Mouse (Mus musculus): ENCODE data around the gene Gipc3. TPM values are rescaled to one million over a fixed set of nuclear protein-coding genes. Genes with fewer than 3 reads are reported as not detected.

The Gipc3 gene
- polyA plus RNA-seq, 1 experiment from 2014 or later: 0.06 TPM

- Histone ChIP-seq H3K36me3 (ENCODE audit: control insufficient read depth, insufficient read depth, low read length) (no peaks in the 10 kb centered on the region), H3K9ac (ENCODE audit: low read length) (peak overlapping the region; percentile 18; the same call in 1 of the 2 replicates), H3K4me2 (replicated peaks; ENCODE audit: low read depth) (peak overlapping the region; percentile 98; the same call in 1 of the 2 replicates), H3K4me3 (ENCODE audit: low read depth, low read length) (no peak overlapping the region), H3K9me3 (ENCODE audit: control insufficient read depth, low read length) (no peaks in the 10 kb centered on the region), H3K4me1 (replicated peaks; ENCODE audit: control insufficient read depth, insufficient read depth) (peaks cover 4% of the 10 kb centered on the region), H3K27me3 (ENCODE audit: control insufficient read depth, insufficient read depth, low read length) (no peaks in the 10 kb centered on the region), H3K27ac (replicated peaks) (peak overlapping the region; percentile 8; the same call in 1 of the 2 replicates)
- no peak for DNase-seq (ENCODE audit: low spot score)
- 60% methylated on average over 12 of the region's 12 CpGs for WGBS
- TF ChIP-seq CTCF (IDR thresholded peaks at IDR 0.05; ENCODE audit: low read depth): no peak
- no peak for TF ChIP-seq EP300 (optimal IDR thresholded peaks at IDR 0.05)
- no peak for ATAC-seq (ENCODE audit: low FRiP score, low TSS enrichment)
These were observed 13.4 kb upstream of the Gipc3 start for GRCm38 (mm10) chr10:81356352-81356990.

GRCm38 (mm10) chr10:81355533-81355932 is 12.5 kb upstream of the Gipc3 start:
- Histone ChIP-seq H3K4me1 (replicated peaks; ENCODE audit: control insufficient read depth, insufficient read depth) (peaks cover 4% of the 10 kb centered on the region), H3K27me3 (ENCODE audit: control insufficient read depth, insufficient read depth, low read length) (no peaks in the 10 kb centered on the region), H3K9ac (ENCODE audit: low read length) (no peak overlapping the region), H3K4me3 (ENCODE audit: low read depth, low read length) (no peak overlapping the region), H3K27ac (replicated peaks) (no peak overlapping the region), H3K4me2 (replicated peaks; ENCODE audit: low read depth) (no peak overlapping the region), H3K36me3 (ENCODE audit: control insufficient read depth, insufficient read depth, low read length) (no peaks in the 10 kb centered on the region), H3K9me3 (ENCODE audit: control insufficient read depth, low read length) (no peaks in the 10 kb centered on the region)
- DNase-seq (ENCODE audit: low spot score): no peak
- WGBS: 89% methylated on average over 4 of the region's 4 CpGs
- TF ChIP-seq EP300 (optimal IDR thresholded peaks at IDR 0.05): no peak
- no peak for TF ChIP-seq CTCF (IDR thresholded peaks at IDR 0.05; ENCODE audit: low read depth)
- ATAC-seq (ENCODE audit: low FRiP score, low TSS enrichment): no peak

DNA sequence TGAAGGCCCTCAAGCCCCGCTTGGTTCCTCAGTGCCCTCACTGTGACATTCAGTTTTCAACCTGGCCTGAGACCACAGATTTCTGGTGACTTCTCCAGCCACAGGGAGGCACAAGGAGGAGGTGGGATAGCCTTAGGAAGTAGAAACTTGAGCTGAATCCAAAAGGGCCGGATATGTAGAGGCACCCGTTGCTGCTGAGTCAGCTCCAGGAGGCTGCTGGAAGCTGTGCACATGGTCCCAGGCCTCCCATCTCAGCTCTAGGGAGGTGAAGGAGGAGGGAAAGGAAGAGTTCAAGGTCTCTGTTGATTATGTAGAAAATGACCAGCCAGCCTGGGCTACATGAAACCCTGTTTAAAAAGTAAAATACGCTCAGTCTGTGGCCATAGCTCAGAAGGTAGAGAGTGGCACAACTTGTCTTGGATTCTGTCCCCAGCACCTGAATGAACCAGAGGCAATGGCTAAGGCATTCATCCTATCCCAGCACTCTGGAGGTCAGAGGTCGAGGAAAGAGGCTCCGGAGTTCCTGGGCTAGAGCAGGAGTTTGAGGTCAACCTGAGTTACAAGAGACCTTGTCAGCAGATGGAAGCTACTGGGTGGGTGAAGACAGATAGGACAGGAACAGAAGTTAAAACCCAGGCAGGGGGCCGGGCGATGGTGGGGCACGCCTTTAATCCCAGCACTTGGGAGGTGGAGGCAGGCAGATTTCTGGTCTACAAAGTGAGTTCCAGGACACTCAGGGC is 11.8 kb upstream of the Gipc3 start:
- WGBS: 69% methylated on average over 9 of the region's 9 CpGs
- TF ChIP-seq CTCF (IDR thresholded peaks at IDR 0.05; ENCODE audit: low read depth) (no peak), EP300 (optimal IDR thresholded peaks at IDR 0.05) (no peak)
- no peak for ATAC-seq (ENCODE audit: low FRiP score, low TSS enrichment)

GRCm38 (mm10) chr10:81351678-81352291 is 8.7 kb upstream of the Gipc3 start:
- no peaks in the 10 kb centered on the region for H3K36me3 ChIP-seq (ENCODE audit: control insufficient read depth, insufficient read depth, low read length)
- H3K27ac ChIP-seq (replicated peaks): no peak overlapping the region

More for the DNA sequence above, 11.8 kb upstream of the Gipc3 start:
- H3K9ac ChIP-seq (ENCODE audit: low read length): no peak overlapping the region
- H3K4me3 ChIP-seq (ENCODE audit: low read depth, low read length): no peak overlapping the region
- no peaks in the 10 kb centered on the region for H3K36me3 ChIP-seq (ENCODE audit: control insufficient read depth, insufficient read depth, low read length)
- H3K4me1 ChIP-seq (replicated peaks; ENCODE audit: control insufficient read depth, insufficient read depth): peaks cover 4% of the 10 kb centered on the region
- no peak for DNase-seq (ENCODE audit: low spot score)
- no peak overlapping the region for H3K4me2 ChIP-seq (replicated peaks; ENCODE audit: low read depth)
- no peaks in the 10 kb centered on the region for H3K9me3 ChIP-seq (ENCODE audit: control insufficient read depth, low read length)
- H3K27ac ChIP-seq (replicated peaks): no peak overlapping the region
- no peaks in the 10 kb centered on the region for H3K27me3 ChIP-seq (ENCODE audit: control insufficient read depth, insufficient read depth, low read length)

GRCm38 (mm10) chr10:81350351-81351063 is 7.4 kb upstream of the Gipc3 start, which contains the start of gene Hmg20b:
Gene Hmg20b, minus strand, starts transcription at chr10:81350480.
- peak within 1 kb of the TSS; percentile 71 for H3K4me3 ChIP-seq (ENCODE audit: low read depth, low read length)
- peak; percentile 93 for ATAC-seq (ENCODE audit: low FRiP score, low TSS enrichment)
- peak within 1 kb of the TSS; percentile 90 for H3K4me2 ChIP-seq (replicated peaks; ENCODE audit: low read depth)
- H3K27me3 ChIP-seq (ENCODE audit: control insufficient read depth, insufficient read depth, low read length): no peaks in the 10 kb centered on the region
- WGBS: under 1% methylated on average over 49 of the region's 54 CpGs
- peak; percentile 99 for DNase-seq (ENCODE audit: low spot score)
- H3K9me3 ChIP-seq (ENCODE audit: control insufficient read depth, low read length): no peaks in the 10 kb centered on the region
- peaks cover 5% of the 10 kb centered on the region for H3K4me1 ChIP-seq (replicated peaks; ENCODE audit: control insufficient read depth, insufficient read depth)
- peak within 1 kb of the TSS; percentile 82 for H3K9ac ChIP-seq (ENCODE audit: low read length)
- TF ChIP-seq EP300 (optimal IDR thresholded peaks at IDR 0.05) (no peak), CTCF (IDR thresholded peaks at IDR 0.05; ENCODE audit: low read depth) (peak; percentile 91)
- H3K27ac ChIP-seq (replicated peaks): peak within 1 kb of the TSS; percentile 91
- no peaks in the 10 kb centered on the region for H3K36me3 ChIP-seq (ENCODE audit: control insufficient read depth, insufficient read depth, low read length)

More at GRCm38 (mm10) chr10:81351678-81352291, 8.7 kb upstream of the Gipc3 start:
- DNase-seq (ENCODE audit: low spot score) (peak; percentile 61), ATAC-seq (ENCODE audit: low FRiP score, low TSS enrichment) (no peak)
- Histone ChIP-seq H3K9ac (ENCODE audit: low read length) (no peak overlapping the region), H3K4me2 (replicated peaks; ENCODE audit: low read depth) (no peak overlapping the region), H3K27me3 (ENCODE audit: control insufficient read depth, insufficient read depth, low read length) (no peaks in the 10 kb centered on the region), H3K4me1 (replicated peaks; ENCODE audit: control insufficient read depth, insufficient read depth) (peaks cover 7% of the 10 kb centered on the region), H3K4me3 (ENCODE audit: low read depth, low read length) (no peak overlapping the region), H3K9me3 (ENCODE audit: control insufficient read depth, low read length) (no peaks in the 10 kb centered on the region)
- WGBS: 17% methylated on average over 9 of the region's 9 CpGs
- no peak for TF ChIP-seq EP300 (optimal IDR thresholded peaks at IDR 0.05)
- TF ChIP-seq CTCF (IDR thresholded peaks at IDR 0.05; ENCODE audit: low read depth): no peak

All from stomach, postnatal 0 days (tissue).